Mouse (Mus musculus) myocyte (in vitro differentiated cells): ENCODE data around the gene Larp7. TPM values are rescaled to one million over a fixed set of nuclear protein-coding genes. Genes with fewer than 3 reads are reported as not detected.

Experiments used
- H3K27me3 ChIP-seq: one replicate; pipeline ENCODE4 v1.6.1; 2011; ENCODE audit not compliant: control insufficient read depth, insufficient read depth, insufficient read length
- H3K36me3 ChIP-seq: one replicate; pipeline ENCODE4 v1.6.1; 2011; ENCODE audit not compliant: control insufficient read depth, insufficient read depth
- H3K4me2 ChIP-seq: one replicate; pipeline ENCODE4 v1.6.1; 2011; ENCODE audit warnings: low read depth, control low read depth
- H3K4me3 ChIP-seq: one replicate; pipeline ENCODE4 v1.5.1; 2011; ENCODE audit warnings: mild to moderate bottlenecking, control low read depth, moderate library complexity
- H3K79me2 ChIP-seq: one replicate; pipeline ENCODE4 v1.6.1; 2011; ENCODE audit not compliant: control insufficient read depth, insufficient read depth
- H3ac ChIP-seq: one replicate; pipeline ENCODE4 v1.6.1; 2011; ENCODE audit not compliant: control insufficient read depth, insufficient read length
- CEBPB ChIP-seq: IDR thresholded peaks from 2 replicates; pipeline ENCODE4 v1.6.1; 2011; ENCODE audit warnings: mild to moderate bottlenecking, moderate library complexity; ENCODE audit not compliant: poor library complexity, insufficient read depth, severe bottlenecking
- E2F4 ChIP-seq: IDR thresholded peaks from one replicate; pipeline ENCODE4 v1.6.1; 2011; ENCODE audit warnings: mild to moderate bottlenecking, control low read depth, moderate library complexity; ENCODE audit not compliant: insufficient read depth
- MAX ChIP-seq: IDR thresholded peaks from one replicate; pipeline ENCODE4 v1.6.1; 2011; ENCODE audit warnings: low read depth, mild to moderate bottlenecking, control low read depth
- MYOD1 ChIP-seq, 3 experiments: IDR thresholded peaks; one replicate each; pipeline ENCODE4 v1.6.1; 2011; ENCODE audit warnings: control low read depth in 2 of 3, low read depth in 2 of 3, mild to moderate bottlenecking in 2 of 3, moderate library complexity in 1 of 3; ENCODE audit not compliant: insufficient read length in 2 of 3, control insufficient read depth in 1 of 3
- MYOG ChIP-seq, 3 experiments: IDR thresholded peaks; one replicate each; pipeline ENCODE4 v1.6.1; 2011; ENCODE audit warnings: control low read depth in 2 of 3, low read depth in 2 of 3, mild to moderate bottlenecking in 2 of 3; ENCODE audit not compliant: insufficient read length in 2 of 3, control insufficient read depth in 1 of 3, insufficient read depth in 1 of 3
- POLR2A ChIP-seq: IDR thresholded peaks from one replicate; pipeline ENCODE4 v1.6.1; 2011; ENCODE audit warnings: low read depth, mild to moderate bottlenecking, control low read depth, moderate library complexity; ENCODE audit not compliant: insufficient read length
- POLR2AphosphoS2 ChIP-seq: IDR thresholded peaks from one replicate; pipeline ENCODE4 v1.6.1; 2011; ENCODE audit warnings: low read depth, control low read depth; ENCODE audit not compliant: insufficient read length
- REST ChIP-seq: IDR thresholded peaks from one replicate; pipeline ENCODE4 v1.6.1; 2011; ENCODE audit warnings: mild to moderate bottlenecking, control low read depth, moderate library complexity; ENCODE audit not compliant: insufficient read depth, insufficient read length
- SRF ChIP-seq: IDR thresholded peaks from one replicate; pipeline ENCODE4 v1.6.1; 2011; ENCODE audit warnings: low read depth; ENCODE audit not compliant: control insufficient read depth, insufficient read length
- TCF12 ChIP-seq: IDR thresholded peaks from one replicate; pipeline ENCODE4 v1.6.1; 2011; ENCODE audit warnings: mild to moderate bottlenecking, control low read depth; ENCODE audit not compliant: poor library complexity, insufficient read depth, severe bottlenecking
- TCF3 ChIP-seq: IDR thresholded peaks from one replicate; pipeline ENCODE4 v1.6.1; 2011; ENCODE audit warnings: low read depth, control low read depth; ENCODE audit not compliant: insufficient read length
- USF1 ChIP-seq: IDR thresholded peaks from one replicate; pipeline ENCODE4 v1.6.1; 2011; ENCODE audit warnings: low read depth, mild to moderate bottlenecking, control low read depth, moderate library complexity
- polyA plus RNA-seq: library from polyadenylated mRNA; unstranded; fragments of >200 nt; fragmentation: generic; extraction: Trizol; gene quantifications from one replicate; pipeline ENCODE4 v1.2.1, GENCODE M21; 2012; ENCODE audit warnings: missing spikeins

Gene Larp7
- 10.9 TPM for polyA plus RNA-seq

GRCm38 (mm10) chr3:127552973-127553719, at the start of gene Larp7, which contains the start of gene Zgrf1:
Larp7 (minus strand) TSS chr3:127553349.
Zgrf1 (plus strand) TSS chr3:127553489.
- TF ChIP-seq TCF3: no peak
- TF ChIP-seq E2F4: peak; percentile 82
- peak; percentile 62 for TF ChIP-seq POLR2A
- TF ChIP-seq CEBPB: no peak
- TF ChIP-seq MYOD1 (IDR thresholded peaks at IDR 0.05; ENCODE audit: control insufficient read depth in 1 of 3, insufficient read length in 2 of 3, low read depth in 2 of 3): no peak
- TF ChIP-seq SRF: peak; percentile 76
- TF ChIP-seq TCF12: no peak
- TF ChIP-seq USF1: no peak
- no peak for TF ChIP-seq MYOG (IDR thresholded peaks at IDR 0.05; ENCODE audit: control insufficient read depth in 1 of 3, insufficient read depth in 1 of 3, insufficient read length in 2 of 3, low read depth in 2 of 3)
- peak within 1 kb of the TSS; percentile 80 for H3K4me3 ChIP-seq
- H3K4me2 ChIP-seq: peak within 1 kb of the TSS; percentile 97
- no peaks in the 10 kb centered on the region for H3K36me3 ChIP-seq
- peak within 1 kb of the TSS; percentile 21 for H3ac ChIP-seq
- no peaks in the 10 kb centered on the region for H3K27me3 ChIP-seq
- H3K79me2 ChIP-seq: peaks cover 21% of the 10 kb centered on the region

GRCm38 (mm10) chr3:127597136-127597535, 44.0 kb upstream of the Larp7 start:
- Histone ChIP-seq H3ac (no peak overlapping the region), H3K4me3 (no peak overlapping the region), H3K79me2 (no peaks in the 10 kb centered on the region), H3K27me3 (no peaks in the 10 kb centered on the region), H3K4me2 (no peak overlapping the region), H3K36me3 (peaks cover 6% of the 10 kb centered on the region)
- TF ChIP-seq MYOD1 (IDR thresholded peaks at IDR 0.05; ENCODE audit: control insufficient read depth in 1 of 3, insufficient read length in 2 of 3, low read depth in 2 of 3): no peak

- no peaks in the 10 kb centered on the region for H3K36me3 ChIP-seq
These were observed 19.4 kb upstream of the Larp7 start for GRCm38 (mm10) chr3:127572557-127572956.

GRCm38 (mm10) chr3:127565129-127565528, 12.0 kb upstream of the Larp7 start:
- H3ac ChIP-seq: no peak overlapping the region
- H3K36me3 ChIP-seq: peaks cover 12% of the 10 kb centered on the region

More at GRCm38 (mm10) chr3:127572557-127572956, 19.4 kb upstream of the Larp7 start:
- Histone ChIP-seq H3K4me3 (no peak overlapping the region), H3K79me2 (no peaks in the 10 kb centered on the region), H3K27me3 (no peaks in the 10 kb centered on the region), H3K4me2 (peak overlapping the region; percentile 52), H3ac (no peak overlapping the region)
- no peak for TF ChIP-seq POLR2AphosphoS2
- TF ChIP-seq TCF3: no peak
- TF ChIP-seq MYOG (IDR thresholded peaks at IDR 0.05; ENCODE audit: control insufficient read depth in 1 of 3, insufficient read depth in 1 of 3, insufficient read length in 2 of 3, low read depth in 2 of 3): no peak
- no peak for TF ChIP-seq USF1
- no peak for TF ChIP-seq SRF
- no peak for TF ChIP-seq TCF12
- TF ChIP-seq MAX: no peak
- no peak for TF ChIP-seq MYOD1 (IDR thresholded peaks at IDR 0.05; ENCODE audit: control insufficient read depth in 1 of 3, insufficient read length in 2 of 3, low read depth in 2 of 3)
- TF ChIP-seq CEBPB: no peak
- no peak for TF ChIP-seq REST
- TF ChIP-seq E2F4: no peak
- no peak for TF ChIP-seq POLR2A

GRCm38 (mm10) chr3:127562974-127563373, 9.8 kb upstream of the Larp7 start:
- H3K4me2 ChIP-seq: no peak overlapping the region
- no peaks in the 10 kb centered on the region for H3K79me2 ChIP-seq
- no peaks in the 10 kb centered on the region for H3K27me3 ChIP-seq
- peaks cover 12% of the 10 kb centered on the region for H3K36me3 ChIP-seq
- no peak for TF ChIP-seq TCF3
- no peak for TF ChIP-seq MAX
- TF ChIP-seq TCF12: no peak
- no peak for TF ChIP-seq MYOG (IDR thresholded peaks at IDR 0.05; ENCODE audit: control insufficient read depth in 1 of 3, insufficient read depth in 1 of 3, insufficient read length in 2 of 3, low read depth in 2 of 3)
- no peak for TF ChIP-seq POLR2A
- TF ChIP-seq SRF: no peak
- no peak for TF ChIP-seq CEBPB
- TF ChIP-seq REST: no peak
- TF ChIP-seq MYOD1 (IDR thresholded peaks at IDR 0.05; ENCODE audit: control insufficient read depth in 1 of 3, insufficient read length in 2 of 3, low read depth in 2 of 3): no peak
- TF ChIP-seq POLR2AphosphoS2: no peak
- no peak for TF ChIP-seq E2F4
- TF ChIP-seq USF1: no peak
- no peak overlapping the region for H3K4me3 ChIP-seq
- no peak overlapping the region for H3ac ChIP-seq

More at GRCm38 (mm10) chr3:127565129-127565528, 12.0 kb upstream of the Larp7 start:
- Histone ChIP-seq H3K27me3 (no peaks in the 10 kb centered on the region), H3K4me3 (no peak overlapping the region), H3K4me2 (no peak overlapping the region), H3K79me2 (no peaks in the 10 kb centered on the region)
- no peak for TF ChIP-seq CEBPB
